Mouse (Mus musculus) cerebellum, adult 9-10 months (tissue): ENCODE results near the gene Cep19.
A peak's percentile ranks its signal among the peaks of the same experiment; 100 is the strongest.
"Not testable (repeated sequence)": the region's sequence is repeated elsewhere in the genome, so short reads cannot be mapped to it uniquely, and the experiment has no call there.

ENCODE experiments used
- DNase-seq: peaks from one replicate; pipeline ENCODE4 v3.0.0; 2022

Cep19 gene

GRCm38 (mm10) chr16:32099638-32100150 lies at the start of gene Cep19, which contains the start of gene Pigx:
Cep19 (plus strand) TSS chr16:32099800.
Pigx (minus strand) TSS chr16:32099740.
- peak; percentile 92 for DNase-seq

- no peak for DNase-seq
Observed at GRCm38 (mm10) chr16:32058817-32059216, 40.8 kb upstream of the Cep19 start.

GRCm38 (mm10) chr16:32059840-32060523 lies 39.6 kb upstream of the Cep19 start:
- no peak for DNase-seq

DNA sequence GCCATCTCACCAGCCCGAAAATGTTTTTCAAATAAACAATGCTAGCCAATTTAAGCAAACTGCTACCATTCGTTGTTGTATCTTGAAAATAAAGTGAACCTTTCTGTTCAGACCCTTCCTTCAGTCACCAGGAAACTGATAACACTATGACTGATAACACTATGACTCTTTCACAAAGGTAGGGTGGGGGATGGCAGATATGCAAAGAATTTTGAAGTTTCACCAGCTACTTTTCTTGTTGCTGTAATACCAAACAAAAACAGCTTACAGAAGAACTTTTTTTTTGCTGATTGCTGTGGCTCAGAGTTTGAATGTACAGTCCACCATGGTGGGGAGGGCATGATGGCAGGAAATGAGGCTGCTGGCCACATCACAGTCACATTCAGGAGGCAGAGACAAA lies 37.4 kb upstream of the Cep19 start:
- no peak for DNase-seq

- DNase-seq = no peak
Observed at GRCm38 (mm10) chr16:32063900-32064299, 35.7 kb upstream of the Cep19 start.

DNA sequence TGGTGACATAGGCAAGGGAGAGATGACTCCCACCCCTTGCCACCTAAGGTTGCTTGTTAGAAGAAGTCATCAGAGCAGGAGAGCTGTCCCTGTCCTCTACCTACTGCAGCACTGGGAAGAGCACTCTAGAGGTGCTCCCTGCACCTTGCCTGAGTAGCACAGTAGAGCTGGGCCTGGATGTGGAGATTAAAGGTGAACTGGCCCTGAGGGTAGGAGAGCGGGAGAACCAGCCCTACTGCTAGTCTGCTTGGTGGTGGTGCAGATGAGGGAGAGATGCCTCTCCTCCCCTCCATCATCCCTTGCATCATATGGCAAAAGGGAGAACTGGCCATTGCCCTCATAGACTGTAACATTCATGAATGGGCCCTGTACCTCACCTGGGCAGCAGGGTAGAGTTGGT lies 32.7 kb upstream of the Cep19 start:
- no peak for DNase-seq

- DNase-seq = no peak
Observed at GRCm38 (mm10) chr16:32068389-32069300, 31.0 kb upstream of the Cep19 start.

GRCm38 (mm10) chr16:32070070-32070469 lies 29.5 kb upstream of the Cep19 start:
- DNase-seq = not testable (repeated sequence)

DNA sequence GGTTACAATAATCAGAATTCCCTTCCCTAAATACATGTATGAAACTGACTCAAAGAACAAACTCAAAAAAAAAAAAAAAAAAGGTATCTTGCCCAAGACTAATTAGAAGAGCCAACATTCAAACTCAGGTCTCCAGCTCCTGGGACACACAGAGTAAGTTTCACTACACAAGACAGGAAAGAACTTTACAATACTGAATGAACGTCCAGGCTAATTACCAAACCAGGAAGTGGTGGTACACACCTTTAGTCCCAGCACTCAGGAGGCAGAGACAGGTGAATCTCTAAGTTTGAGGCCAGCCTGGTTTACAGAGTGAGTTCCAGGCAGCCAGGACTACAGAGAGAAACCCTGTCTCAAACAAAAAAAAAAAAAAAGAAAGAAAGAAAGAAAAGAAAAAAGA lies 23.8 kb upstream of the Cep19 start:
- no peak for DNase-seq

DNA sequence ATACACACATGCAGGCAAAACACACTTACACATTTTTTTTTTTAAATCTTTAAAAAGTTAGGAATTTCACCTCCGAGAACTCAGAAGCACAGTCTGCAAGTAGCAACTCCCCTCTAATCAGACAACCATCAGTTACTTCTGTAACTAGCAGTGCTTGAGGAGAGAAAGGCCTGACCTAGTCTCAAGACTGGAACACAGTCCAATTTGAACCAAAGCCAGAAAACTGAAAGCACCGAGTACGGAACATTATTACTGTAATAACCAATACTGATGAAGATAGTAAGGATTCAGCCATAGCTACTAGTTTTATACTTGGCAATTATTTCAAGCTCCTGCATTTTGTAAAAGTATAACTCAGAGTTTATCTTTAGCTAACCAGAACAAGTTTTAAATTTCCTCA lies 23.2 kb upstream of the Cep19 start:
- DNase-seq = peak; percentile 46

GRCm38 (mm10) chr16:32077648-32078407 lies 21.8 kb upstream of the Cep19 start:
- DNase-seq = no peak

- DNase-seq = peak; percentile 41
Observed at GRCm38 (mm10) chr16:32078408-32078990, 21.1 kb upstream of the Cep19 start.

DNA sequence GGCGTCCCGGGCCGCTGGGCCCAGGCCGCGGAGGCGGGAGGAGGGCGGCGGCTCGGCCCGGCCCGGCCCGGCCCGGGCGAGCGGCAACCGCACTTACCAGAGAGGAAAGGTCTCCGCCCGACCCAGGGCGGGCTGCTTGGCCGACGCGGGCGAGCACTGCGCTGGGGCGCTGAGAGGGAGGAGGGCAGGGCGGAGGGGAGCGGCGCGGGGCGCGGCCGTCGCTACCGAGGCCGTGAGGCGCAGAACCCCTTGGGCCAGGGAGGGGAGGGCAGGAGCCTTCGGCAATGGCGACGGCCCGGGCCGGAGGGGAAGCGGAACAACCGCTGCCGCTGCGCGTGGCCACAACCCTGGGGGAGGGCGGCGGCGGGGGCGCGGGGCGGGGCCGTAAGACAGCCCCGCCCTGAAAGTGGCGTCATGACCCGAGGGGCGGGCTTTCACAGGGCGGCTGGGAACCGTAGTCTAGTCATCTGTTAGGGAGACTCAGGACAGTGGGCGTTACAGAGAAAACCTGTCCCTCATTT lies 20.5 kb upstream of the Cep19 start, which contains the start of gene Pak2:
Gene Pak2 (minus strand): TSS at position 352 of the 521 bp plus-strand sequence.
- peak; percentile 82 for DNase-seq

DNA sequence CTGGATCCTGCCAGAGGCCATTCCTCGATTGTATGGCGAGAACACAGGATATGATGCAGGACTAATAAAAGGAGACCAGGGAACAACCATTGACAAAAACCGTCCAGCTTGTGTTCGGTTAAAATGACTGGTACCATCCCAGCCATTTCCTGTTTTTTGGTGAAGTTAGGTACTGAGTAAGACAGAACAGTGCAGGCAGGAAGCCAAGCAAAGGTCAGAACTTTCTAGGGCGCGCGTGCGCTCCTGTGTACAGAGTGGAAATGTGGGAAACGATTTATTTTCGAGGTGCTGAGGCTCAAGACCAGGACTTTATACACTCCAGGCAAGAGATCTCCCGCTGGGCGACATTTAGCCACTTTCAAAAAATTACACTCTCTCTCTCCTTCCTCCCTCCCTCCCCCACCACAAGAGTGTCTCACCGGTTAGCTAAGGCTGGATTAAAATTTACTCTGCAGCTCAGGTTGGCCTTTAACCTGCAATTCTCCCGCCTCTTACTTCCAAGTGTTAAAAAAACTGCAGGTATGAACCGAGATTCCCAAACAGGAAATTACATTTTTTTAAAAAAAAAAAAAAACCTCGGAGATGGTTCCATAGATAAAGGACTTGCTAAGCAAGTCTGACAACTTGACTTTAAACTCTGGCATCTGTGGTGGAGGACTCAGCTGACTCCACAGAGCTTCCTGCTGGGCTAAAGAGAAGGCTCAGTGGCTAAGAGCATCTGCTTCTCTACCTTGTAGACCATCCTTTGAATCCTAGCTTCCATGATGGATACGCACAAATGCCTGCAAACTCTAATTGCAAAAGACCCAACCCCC lies 11.8 kb upstream of the Cep19 start:
- DNase-seq = no peak

DNA sequence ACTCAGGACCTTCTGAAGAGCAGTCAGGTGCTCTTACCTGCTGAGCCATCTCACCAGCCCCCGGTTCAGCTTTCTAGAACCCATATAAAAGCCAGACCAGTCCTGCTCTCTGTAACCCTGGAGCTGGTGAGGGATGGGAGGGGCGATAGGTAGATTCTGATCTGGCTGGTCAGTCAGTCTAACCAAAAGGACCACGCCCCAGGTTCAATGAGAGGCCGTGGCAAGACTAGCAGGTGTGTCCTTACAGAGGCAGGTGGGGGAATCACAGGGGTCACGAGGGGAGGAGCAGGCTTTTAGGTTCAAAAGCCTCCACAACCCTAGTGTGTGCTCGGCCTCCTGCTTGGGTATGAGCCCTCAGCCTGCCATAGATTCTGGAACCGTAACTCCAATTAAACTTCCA lies 8.1 kb upstream of the Cep19 start:
- DNase-seq = no peak

- DNase-seq = not testable (repeated sequence)
Observed at GRCm38 (mm10) chr16:32097757-32098156, 1.8 kb upstream of the Cep19 start.

- no peak for DNase-seq
Observed at GRCm38 (mm10) chr16:32098897-32099637, 533 bp upstream of the Cep19 start.

- no peak for DNase-seq
Observed at GRCm38 (mm10) chr16:32102295-32102694, 2.7 kb downstream of the Cep19 start.

- DNase-seq = no peak
Observed at GRCm38 (mm10) chr16:32105698-32106097, 6.1 kb downstream of the Cep19 start.

- no peak for DNase-seq
Observed at GRCm38 (mm10) chr16:32107342-32108045, 7.9 kb downstream of the Cep19 start.
